Mouse (Mus musculus): ENCODE measurements around the gene Msrb3. TPM values are rescaled to one million over a fixed set of nuclear protein-coding genes. Genes with fewer than 3 reads are reported as not detected.

Gene Msrb3
- polyA plus RNA-seq, 1 experiment from 2014 or later: 41.0 TPM

GRCm38 (mm10) chr10:120821491-120822358, 77.2 kb downstream of the Msrb3 start:
- Histone ChIP-seq H3K4me2 (ENCODE audit: low read length) (peak overlapping the region; percentile 5; the same call in 1 of the 2 replicates), H3K4me3 (ENCODE audit: control insufficient read depth in 1 of 2, insufficient read depth in 1 of 2, low read depth in 1 of 2, low read length in 2 of 2) (no peak overlapping the region), H3K4me1 (ENCODE audit: control insufficient read depth in 2 of 2, insufficient read depth in 2 of 2, low read length in 2 of 2) (peaks cover 7 to 10% of the 10 kb centered on the region in 2 experiments), H3K9me3 (ENCODE audit: control insufficient read depth, low read length) (no peaks in the 10 kb centered on the region), H3K27me3 (ENCODE audit: control insufficient read depth, insufficient read depth, low read length) (no peaks in the 10 kb centered on the region), H3K36me3 (ENCODE audit: control insufficient read depth, insufficient read depth, low read length) (peaks cover 43% of the 10 kb centered on the region), H3K27ac (replicated peaks in 1 of 2; ENCODE audit: control insufficient read depth in 1 of 2, insufficient read depth in 1 of 2, low read depth in 2 of 2, low read length in 2 of 2) (peak overlapping the region; percentile 38 to 45; a peak in 2 of 4 replicates), H3K9ac (ENCODE audit: low read length) (no peak overlapping the region)
- WGBS: 42% methylated on average over 20 of the region's 20 CpGs
- no peak for ATAC-seq (ENCODE audit: insufficient number of reproducible peaks, insufficient read depth, low FRiP score, low read depth)

GRCm38 (mm10) chr10:120820781-120821300, 78.1 kb downstream of the Msrb3 start:
- no peaks in the 10 kb centered on the region for H3K27me3 ChIP-seq (ENCODE audit: control insufficient read depth, insufficient read depth, low read length)
- peaks cover 34% of the 10 kb centered on the region for H3K36me3 ChIP-seq (ENCODE audit: control insufficient read depth, insufficient read depth, low read length)
- H3K4me1 ChIP-seq (ENCODE audit: control insufficient read depth in 2 of 2, insufficient read depth in 2 of 2, low read length in 2 of 2): peaks cover 5 to 12% of the 10 kb centered on the region in 2 experiments; a peak in 3 of 4 replicates
- no peak overlapping the region for H3K27ac ChIP-seq (replicated peaks in 1 of 2; ENCODE audit: control insufficient read depth in 1 of 2, insufficient read depth in 1 of 2, low read depth in 2 of 2, low read length in 2 of 2)
- no peaks in the 10 kb centered on the region for H3K9me3 ChIP-seq (ENCODE audit: control insufficient read depth, low read length)
- no peak overlapping the region for H3K9ac ChIP-seq (ENCODE audit: low read length)
- WGBS: 83% methylated on average over 12 of the region's 12 CpGs
- H3K4me2 ChIP-seq (ENCODE audit: low read length): no peak overlapping the region
- no peak for ATAC-seq (ENCODE audit: insufficient number of reproducible peaks, insufficient read depth, low FRiP score, low read depth)
- H3K4me3 ChIP-seq (ENCODE audit: control insufficient read depth in 1 of 2, insufficient read depth in 1 of 2, low read depth in 1 of 2, low read length in 2 of 2): no peak overlapping the region

GRCm38 (mm10) chr10:120815290-120815689, 83.6 kb downstream of the Msrb3 start:
- Histone ChIP-seq H3K4me2 (ENCODE audit: low read length) (no peak overlapping the region), H3K27me3 (ENCODE audit: control insufficient read depth, insufficient read depth, low read length) (no peaks in the 10 kb centered on the region), H3K9me3 (ENCODE audit: control insufficient read depth, low read length) (no peaks in the 10 kb centered on the region), H3K36me3 (ENCODE audit: control insufficient read depth, insufficient read depth, low read length) (peaks cover 24% of the 10 kb centered on the region), H3K27ac (replicated peaks in 1 of 2; ENCODE audit: control insufficient read depth in 1 of 2, insufficient read depth in 1 of 2, low read depth in 2 of 2, low read length in 2 of 2) (no peak overlapping the region), H3K9ac (ENCODE audit: low read length) (no peak overlapping the region), H3K4me1 (ENCODE audit: control insufficient read depth in 2 of 2, insufficient read depth in 2 of 2, low read length in 2 of 2) (peaks cover 9 to 23% of the 10 kb centered on the region in 2 experiments), H3K4me3 (ENCODE audit: control insufficient read depth in 1 of 2, insufficient read depth in 1 of 2, low read depth in 1 of 2, low read length in 2 of 2) (no peak overlapping the region)
- ATAC-seq (ENCODE audit: insufficient number of reproducible peaks, insufficient read depth, low FRiP score, low read depth): no peak
- 77% methylated on average over 5 of the region's 5 CpGs for WGBS

DNA sequence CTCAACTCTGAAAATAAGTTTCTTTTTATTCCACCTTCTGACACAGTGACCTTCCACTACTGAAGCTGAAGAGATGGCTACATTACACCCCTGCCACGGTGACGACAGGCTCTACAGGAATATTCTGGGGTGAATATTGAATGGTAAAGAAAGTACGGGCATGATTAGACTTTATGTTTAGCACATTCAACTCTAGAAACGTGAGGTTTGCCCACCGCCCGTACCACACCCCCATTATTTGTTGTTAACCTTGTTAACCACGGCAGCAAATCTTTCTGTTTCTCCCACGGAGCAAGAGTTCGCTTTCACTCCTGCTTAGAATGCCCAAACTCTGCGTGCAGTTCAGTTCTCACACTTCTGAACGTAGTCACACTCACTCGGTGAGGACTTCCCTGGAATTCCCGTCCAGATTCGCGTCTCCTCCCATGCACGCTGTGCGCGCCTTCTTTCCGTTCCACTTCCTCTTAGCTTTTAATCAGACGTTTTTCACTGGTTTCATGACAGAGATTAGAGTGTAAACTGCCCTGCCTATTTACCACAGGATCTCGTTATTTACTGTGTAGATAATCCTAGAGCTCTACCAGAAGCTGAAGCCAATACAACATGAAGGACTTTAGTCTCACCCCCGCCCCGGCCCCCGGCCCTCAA, 87.0 kb downstream of the Msrb3 start:
- Histone ChIP-seq H3K4me1 (ENCODE audit: control insufficient read depth in 2 of 2, insufficient read depth in 2 of 2, low read length in 2 of 2) (peaks cover 12 to 28% of the 10 kb centered on the region in 2 experiments), H3K4me2 (ENCODE audit: low read length) (peak overlapping the region; percentile 48), H3K27ac (replicated peaks in 1 of 2; ENCODE audit: control insufficient read depth in 1 of 2, insufficient read depth in 1 of 2, low read depth in 2 of 2, low read length in 2 of 2) (peak overlapping the region; percentile 9 to 66), H3K4me3 (ENCODE audit: control insufficient read depth in 1 of 2, insufficient read depth in 1 of 2, low read depth in 1 of 2, low read length in 2 of 2) (peak overlapping the region; percentile 0 to 1; a peak in 1 of 4 replicates), H3K9me3 (ENCODE audit: control insufficient read depth, low read length) (no peaks in the 10 kb centered on the region), H3K27me3 (ENCODE audit: control insufficient read depth, insufficient read depth, low read length) (no peaks in the 10 kb centered on the region), H3K36me3 (ENCODE audit: control insufficient read depth, insufficient read depth, low read length) (peaks cover 30% of the 10 kb centered on the region), H3K9ac (ENCODE audit: low read length) (peak overlapping the region; percentile 49)
- 38% methylated on average over 24 of the region's 24 CpGs for whole genome bisulfite sequencing
- ATAC-seq (ENCODE audit: insufficient number of reproducible peaks, insufficient read depth, low FRiP score, low read depth): no peak

DNA sequence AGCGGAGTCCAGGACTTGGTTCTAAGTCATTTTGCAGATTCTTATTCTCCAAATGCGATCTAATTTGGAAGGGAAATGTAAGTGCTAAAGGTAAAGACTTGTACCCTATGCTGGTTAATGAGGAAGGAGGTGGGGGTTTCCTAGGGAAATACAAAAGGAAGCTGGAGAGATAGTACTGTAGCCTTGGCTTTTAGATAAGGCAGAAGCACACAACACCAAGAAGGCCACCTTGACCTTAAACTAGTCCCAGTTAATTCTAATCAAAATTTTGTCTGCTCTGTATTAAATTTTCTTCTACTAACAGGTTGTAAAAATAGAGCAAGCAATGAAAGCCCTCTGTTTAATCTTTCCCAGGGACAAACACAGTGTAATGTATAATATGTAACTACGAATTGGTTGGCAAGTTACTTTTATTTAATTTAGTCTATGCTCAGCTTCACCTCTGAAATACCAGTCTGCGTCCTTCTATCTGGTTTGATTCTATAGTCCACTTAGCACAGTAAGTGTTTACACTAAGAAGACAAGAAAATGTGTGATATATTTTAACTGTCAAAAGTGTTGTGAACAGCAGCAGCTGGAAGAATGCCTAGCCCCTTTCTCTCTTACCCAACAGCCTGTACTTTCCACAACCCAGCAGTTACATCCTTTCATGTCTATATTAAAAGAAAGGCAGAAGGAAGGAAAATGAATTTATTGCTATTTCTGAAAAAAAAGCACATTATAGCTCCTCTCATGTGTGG, 87.9 kb downstream of the Msrb3 start:
- H3K9ac ChIP-seq (ENCODE audit: low read length): peak overlapping the region; percentile 49; the same call in 1 of the 2 replicates
- peak overlapping the region; percentile 46 to 66; a peak in 2 of 4 replicates for H3K27ac ChIP-seq (replicated peaks in 1 of 2; ENCODE audit: control insufficient read depth in 1 of 2, insufficient read depth in 1 of 2, low read depth in 2 of 2, low read length in 2 of 2)
- no peaks in the 10 kb centered on the region for H3K27me3 ChIP-seq (ENCODE audit: control insufficient read depth, insufficient read depth, low read length)
- no peak overlapping the region for H3K4me3 ChIP-seq (ENCODE audit: control insufficient read depth in 1 of 2, insufficient read depth in 1 of 2, low read depth in 1 of 2, low read length in 2 of 2)
- 60% methylated on average over 4 of the region's 4 CpGs for WGBS
- H3K4me1 ChIP-seq (ENCODE audit: control insufficient read depth in 2 of 2, insufficient read depth in 2 of 2, low read length in 2 of 2): peaks cover 12 to 24% of the 10 kb centered on the region in 2 experiments
- H3K36me3 ChIP-seq (ENCODE audit: control insufficient read depth, insufficient read depth, low read length): peaks cover 30% of the 10 kb centered on the region
- ATAC-seq (ENCODE audit: insufficient number of reproducible peaks, insufficient read depth, low FRiP score, low read depth): no peak
- H3K4me2 ChIP-seq (ENCODE audit: low read length): peak overlapping the region; percentile 48
- H3K9me3 ChIP-seq (ENCODE audit: control insufficient read depth, low read length): no peaks in the 10 kb centered on the region

DNA sequence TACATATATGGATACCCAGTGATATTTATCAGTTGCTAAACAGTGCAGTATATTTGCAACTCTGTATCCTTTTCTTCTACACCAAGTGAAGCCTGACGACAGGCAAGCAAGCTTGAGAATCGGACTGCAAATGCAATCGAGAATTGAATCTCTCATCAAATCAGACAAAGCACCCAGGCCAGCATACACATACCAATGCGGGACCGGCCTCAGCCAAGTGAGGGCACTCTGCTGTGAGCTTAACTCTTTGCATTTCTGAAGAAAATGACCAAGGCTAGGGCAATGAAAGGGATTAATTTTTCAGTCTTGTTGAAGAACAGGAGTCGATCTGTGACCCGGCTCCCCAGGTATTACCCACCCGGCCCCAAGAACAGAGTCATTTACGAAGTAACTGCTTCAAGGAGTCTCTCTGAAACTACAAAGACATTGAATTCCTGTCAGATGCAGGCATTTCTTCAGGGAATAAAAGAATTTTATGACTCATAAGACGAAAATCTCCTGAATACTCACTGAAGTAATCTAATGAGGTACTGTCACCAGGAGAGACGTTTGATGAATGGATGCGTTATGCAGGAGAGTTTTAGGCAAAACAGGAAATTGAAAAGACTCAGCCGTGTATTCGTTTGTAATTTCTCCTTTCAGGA, 88.7 kb downstream of the Msrb3 start:
- peak overlapping the region; percentile 13; the same call in 1 of the 2 replicates for H3K4me2 ChIP-seq (ENCODE audit: low read length)
- no peak for ATAC-seq (ENCODE audit: insufficient number of reproducible peaks, insufficient read depth, low FRiP score, low read depth)
- H3K9me3 ChIP-seq (ENCODE audit: control insufficient read depth, low read length): no peaks in the 10 kb centered on the region
- WGBS: 56% methylated on average over 14 of the region's 14 CpGs
- H3K9ac ChIP-seq (ENCODE audit: low read length): no peak overlapping the region
- H3K27ac ChIP-seq (replicated peaks in 1 of 2; ENCODE audit: control insufficient read depth in 1 of 2, insufficient read depth in 1 of 2, low read depth in 2 of 2, low read length in 2 of 2): peak overlapping the region; percentile 46 to 66; a peak in 2 of 4 replicates
- H3K36me3 ChIP-seq (ENCODE audit: control insufficient read depth, insufficient read depth, low read length): peaks cover 29% of the 10 kb centered on the region
- no peak overlapping the region for H3K4me3 ChIP-seq (ENCODE audit: control insufficient read depth in 1 of 2, insufficient read depth in 1 of 2, low read depth in 1 of 2, low read length in 2 of 2)
- H3K4me1 ChIP-seq (ENCODE audit: control insufficient read depth in 2 of 2, insufficient read depth in 2 of 2, low read length in 2 of 2): peaks cover 12 to 24% of the 10 kb centered on the region in 2 experiments
- H3K27me3 ChIP-seq (ENCODE audit: control insufficient read depth, insufficient read depth, low read length): no peaks in the 10 kb centered on the region

DNA sequence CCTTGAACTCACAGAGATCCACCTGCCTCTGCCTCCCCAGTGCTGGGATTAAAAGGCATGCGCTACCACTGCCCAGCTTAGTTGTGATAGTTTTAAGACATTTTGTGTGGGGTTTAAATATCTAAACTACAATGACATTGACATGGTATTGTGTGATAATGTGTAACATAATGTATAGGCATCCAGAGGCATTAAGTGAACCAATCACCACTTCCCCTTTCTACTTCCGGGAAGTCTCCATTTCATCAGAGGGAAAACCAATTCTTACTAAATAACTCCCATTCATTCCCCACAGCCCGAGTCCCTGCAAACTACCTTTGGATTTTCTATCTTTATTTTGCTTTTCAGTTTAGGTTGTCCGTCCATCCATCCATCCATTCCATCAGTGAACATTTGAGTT, 90.7 kb downstream of the Msrb3 start:
- 94% methylated on average over 4 of the region's 4 CpGs for WGBS
- Histone ChIP-seq H3K27me3 (ENCODE audit: control insufficient read depth, insufficient read depth, low read length) (no peaks in the 10 kb centered on the region), H3K36me3 (ENCODE audit: control insufficient read depth, insufficient read depth, low read length) (peaks cover 21% of the 10 kb centered on the region), H3K27ac (replicated peaks in 1 of 2; ENCODE audit: control insufficient read depth in 1 of 2, insufficient read depth in 1 of 2, low read depth in 2 of 2, low read length in 2 of 2) (no peak overlapping the region), H3K4me1 (ENCODE audit: control insufficient read depth in 2 of 2, insufficient read depth in 2 of 2, low read length in 2 of 2) (peaks cover 12 to 24% of the 10 kb centered on the region in 2 experiments), H3K9me3 (ENCODE audit: control insufficient read depth, low read length) (no peaks in the 10 kb centered on the region), H3K9ac (ENCODE audit: low read length) (no peak overlapping the region), H3K4me3 (ENCODE audit: control insufficient read depth in 1 of 2, insufficient read depth in 1 of 2, low read depth in 1 of 2, low read length in 2 of 2) (no peak overlapping the region), H3K4me2 (ENCODE audit: low read length) (no peak overlapping the region)
- no peak for ATAC-seq (ENCODE audit: insufficient number of reproducible peaks, insufficient read depth, low FRiP score, low read depth)
